Mouse (Mus musculus): Measurements from ENCODE around the gene Arhgef17.

DNA sequence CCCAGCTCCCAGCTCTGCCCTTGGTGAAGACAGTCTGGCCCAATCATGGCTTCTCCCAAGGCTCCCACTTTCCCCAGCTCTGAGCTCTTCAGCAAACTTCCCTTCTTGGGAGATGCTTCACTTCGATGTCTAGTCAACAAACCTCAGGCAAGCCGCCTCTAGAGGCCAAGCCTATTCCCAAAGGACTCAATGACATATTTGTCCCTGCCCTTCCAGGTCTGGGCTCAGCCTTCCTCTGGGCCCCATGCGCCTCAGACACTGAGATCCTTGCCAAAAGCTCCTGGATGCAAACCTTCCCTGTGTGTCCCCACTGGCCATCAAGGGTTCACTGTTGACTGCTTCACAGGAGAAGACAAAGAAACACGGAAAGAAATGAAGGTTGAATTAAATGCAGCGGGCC lies 10.6 kb downstream of the Arhgef17 start:
- no peak for TF ChIP-seq CTCF (IDR thresholded peaks at IDR 0.05; ENCODE audit: borderline replicate concordance, extremely low read depth, insufficient read depth, insufficient read length)
- TF ChIP-seq POLR2A (IDR thresholded peaks at IDR 0.05; ENCODE audit: borderline replicate concordance, extremely low read depth, insufficient read depth, insufficient read length, poor library complexity, severe bottlenecking), result no peak

Measured in brain, embryonic 14.5 days (tissue).